Mouse (Mus musculus) embryonic fibroblast, embryonic 13.5 days (primary cell): Measurements from ENCODE around the gene Hps4. TPM values are rescaled to one million over a fixed set of nuclear protein-coding genes. Genes with fewer than 3 reads are reported as not detected.
A peak's percentile ranks its signal among the peaks of the same experiment; 100 is the strongest.

Experiments used
- H3K27ac ChIP-seq: 2 replicates; pipeline ENCODE4 v1.5.1; 2012; ENCODE audit warnings: low read length, control low read depth, inconsistent platforms; ENCODE audit not compliant: insufficient read depth
- H3K4me1 ChIP-seq: 2 replicates; pipeline ENCODE4 v1.6.1; 2011; ENCODE audit warnings: low read length; ENCODE audit not compliant: control insufficient read depth, insufficient read depth
- H3K4me3 ChIP-seq: 2 replicates; pipeline ENCODE4 v1.5.1; 2011; ENCODE audit warnings: mild to moderate bottlenecking, control low read depth, low read length; ENCODE audit not compliant: insufficient read depth
- CTCF ChIP-seq: IDR thresholded peaks from 2 replicates; pipeline ENCODE4 v1.5.1; 2011; ENCODE audit warnings: mild to moderate bottlenecking, control low read depth, low read length, moderate library complexity, borderline replicate concordance; ENCODE audit not compliant: insufficient read depth
- POLR2A ChIP-seq: IDR thresholded peaks from 2 replicates; pipeline ENCODE4 v1.6.1; 2011; ENCODE audit warnings: low read depth, mild to moderate bottlenecking, control low read depth, low read length, moderate library complexity
- polyA plus RNA-seq: library from polyadenylated mRNA; stranded (reverse); fragments of >200 nt; gene quantifications from 2 replicates; pipeline ENCODE4 v1.2.4, GENCODE M21; 2011; ENCODE audit warnings: low read depth; ENCODE audit not compliant: missing spikeins, insufficient read length

Gene Hps4
- polyA plus RNA-seq: 19.9 and 24.3 TPM in 2 replicates

DNA sequence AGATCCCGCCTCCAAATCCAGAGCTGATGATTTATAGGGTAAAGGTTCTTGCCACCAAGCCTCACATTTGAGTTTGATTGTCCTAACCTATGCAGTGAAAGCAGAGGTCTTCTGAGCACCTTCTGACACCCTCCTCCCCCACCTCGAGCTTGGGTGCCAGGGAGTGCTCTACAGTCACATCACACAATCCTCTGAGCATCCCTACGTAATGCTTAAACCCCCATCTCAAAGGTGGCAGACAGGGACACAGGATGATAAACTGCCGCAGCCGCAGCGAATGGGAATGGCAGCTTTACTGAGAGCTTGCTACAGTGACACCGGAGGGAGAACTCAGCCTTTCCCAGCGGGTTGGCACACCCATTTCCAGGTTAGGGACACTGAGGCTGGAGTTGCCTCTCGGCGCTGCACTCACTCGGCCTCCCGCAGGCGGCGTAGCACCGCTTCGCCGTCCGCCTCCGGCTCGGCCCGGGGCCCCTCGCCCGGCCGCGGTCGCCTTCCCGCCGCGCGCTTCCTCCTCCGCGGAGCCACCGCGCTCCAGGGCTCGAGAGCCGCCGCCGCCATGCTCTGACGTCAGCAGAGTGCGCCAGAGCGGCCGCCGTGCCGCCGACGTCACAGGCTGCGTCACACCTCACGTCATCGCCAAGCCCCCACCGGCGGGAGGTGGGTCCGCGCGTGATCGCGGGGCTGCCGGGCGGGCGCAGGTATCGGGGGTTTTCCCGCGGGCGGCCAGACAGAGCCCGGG, at the start of gene Hps4, which contains the start of gene Srrd:
Hps4 (plus strand) TSS at position 621 of the 742 bp plus-strand sequence.
Srrd (minus strand) TSS at position 578 of the 742 bp plus-strand sequence.
- Histone ChIP-seq H3K4me1 (no peaks in the 10 kb centered on the region), H3K4me3 (peak within 1 kb of the TSS; percentile 98), H3K27ac (no peak within 1 kb of the TSS)
- TF ChIP-seq POLR2A: peak; percentile 59
- TF ChIP-seq CTCF: no peak

DNA sequence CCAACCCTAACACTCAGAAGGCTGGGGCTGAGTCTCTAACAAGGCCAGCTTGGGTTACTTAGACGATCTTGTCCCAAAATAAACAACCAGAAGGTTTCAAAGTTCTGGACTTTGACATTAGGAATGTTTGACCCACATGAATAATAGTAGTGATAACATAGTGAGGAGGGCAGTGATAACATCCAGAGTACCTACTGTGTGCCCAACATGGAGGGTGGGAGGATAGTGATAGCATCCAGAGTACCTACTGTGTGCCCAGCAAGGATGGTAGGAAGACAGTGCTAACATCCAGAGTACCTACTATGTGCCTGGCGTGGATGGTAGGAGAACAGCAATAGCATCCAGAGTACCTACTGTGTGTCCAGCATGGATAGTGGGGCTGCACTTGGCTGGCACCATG, 49.1 kb upstream of the Hps4 start:
- Histone ChIP-seq H3K4me3 (no peak overlapping the region), H3K27ac (no peak overlapping the region), H3K4me1 (peaks cover 15% of the 10 kb centered on the region)
- TF ChIP-seq CTCF (no peak), POLR2A (no peak)

DNA sequence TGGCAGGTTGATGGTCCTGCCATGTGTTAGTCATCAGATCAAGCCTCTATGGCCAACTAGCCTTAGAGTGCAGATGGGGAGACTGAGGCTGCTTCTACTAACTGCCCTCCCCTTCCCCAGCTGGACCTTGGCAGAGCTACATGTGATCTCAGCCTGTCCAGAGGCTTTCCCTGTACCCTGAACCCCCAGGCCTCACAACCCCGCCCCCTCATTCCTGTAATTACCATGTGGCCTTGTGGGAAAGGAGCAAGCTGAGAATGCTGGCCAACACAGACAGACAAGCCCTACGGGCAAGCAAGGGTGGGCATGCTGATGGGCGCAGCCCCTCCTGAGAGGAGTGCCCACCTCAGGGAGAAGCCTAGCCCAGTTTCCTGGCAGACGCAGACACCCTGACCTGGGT, 48.2 kb upstream of the Hps4 start:
- Histone ChIP-seq H3K4me1 (peaks cover 15% of the 10 kb centered on the region), H3K27ac (no peak overlapping the region), H3K4me3 (no peak overlapping the region)
- TF ChIP-seq CTCF: no peak
- no peak for TF ChIP-seq POLR2A

DNA sequence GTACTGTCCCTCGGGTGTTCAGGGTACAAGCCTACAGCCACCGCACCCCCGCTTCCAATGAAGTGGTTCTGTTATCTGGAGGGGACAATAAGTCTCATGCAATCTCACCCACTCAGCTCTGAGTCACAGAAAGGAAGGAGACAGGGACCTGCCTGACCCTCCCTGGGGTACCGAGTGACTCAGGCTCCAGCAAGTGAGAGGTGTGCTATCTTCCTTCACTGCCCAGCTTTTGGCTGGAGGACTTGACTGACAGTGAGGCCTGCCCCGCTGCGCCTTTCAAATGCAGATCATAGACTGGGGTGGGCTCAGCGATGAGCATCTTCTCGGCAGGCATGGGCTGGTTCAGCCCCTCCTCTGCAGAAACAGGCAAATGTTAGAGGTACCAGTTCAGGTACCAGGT, 47.7 kb upstream of the Hps4 start:
- TF ChIP-seq POLR2A (no peak), CTCF (no peak)
- H3K27ac ChIP-seq: no peak overlapping the region
- no peak overlapping the region for H3K4me3 ChIP-seq
- H3K4me1 ChIP-seq: peaks cover 15% of the 10 kb centered on the region

DNA sequence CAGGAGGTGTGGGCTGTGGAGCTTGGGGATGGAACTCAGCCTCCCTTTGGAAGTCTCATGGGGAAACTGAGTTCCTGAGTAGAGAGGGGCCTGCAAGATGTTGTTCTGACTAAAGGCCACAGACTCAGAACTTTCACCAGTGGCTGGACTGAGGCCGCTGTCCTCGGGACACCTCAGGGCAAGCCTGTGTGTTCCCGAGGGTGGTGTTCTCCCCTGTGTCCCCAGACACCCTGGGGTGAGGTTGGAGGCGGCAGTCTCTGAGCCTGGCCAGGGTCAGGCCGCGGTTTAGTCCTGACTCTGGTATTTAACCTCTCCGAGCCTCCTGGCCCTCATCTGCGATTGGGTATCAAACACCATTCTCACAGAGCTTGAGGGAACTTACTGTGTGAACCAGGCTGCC, 47.3 kb upstream of the Hps4 start:
- TF ChIP-seq POLR2A: no peak
- TF ChIP-seq CTCF: no peak
- H3K4me3 ChIP-seq: no peak overlapping the region
- peaks cover 15% of the 10 kb centered on the region for H3K4me1 ChIP-seq
- H3K27ac ChIP-seq: no peak overlapping the region

DNA sequence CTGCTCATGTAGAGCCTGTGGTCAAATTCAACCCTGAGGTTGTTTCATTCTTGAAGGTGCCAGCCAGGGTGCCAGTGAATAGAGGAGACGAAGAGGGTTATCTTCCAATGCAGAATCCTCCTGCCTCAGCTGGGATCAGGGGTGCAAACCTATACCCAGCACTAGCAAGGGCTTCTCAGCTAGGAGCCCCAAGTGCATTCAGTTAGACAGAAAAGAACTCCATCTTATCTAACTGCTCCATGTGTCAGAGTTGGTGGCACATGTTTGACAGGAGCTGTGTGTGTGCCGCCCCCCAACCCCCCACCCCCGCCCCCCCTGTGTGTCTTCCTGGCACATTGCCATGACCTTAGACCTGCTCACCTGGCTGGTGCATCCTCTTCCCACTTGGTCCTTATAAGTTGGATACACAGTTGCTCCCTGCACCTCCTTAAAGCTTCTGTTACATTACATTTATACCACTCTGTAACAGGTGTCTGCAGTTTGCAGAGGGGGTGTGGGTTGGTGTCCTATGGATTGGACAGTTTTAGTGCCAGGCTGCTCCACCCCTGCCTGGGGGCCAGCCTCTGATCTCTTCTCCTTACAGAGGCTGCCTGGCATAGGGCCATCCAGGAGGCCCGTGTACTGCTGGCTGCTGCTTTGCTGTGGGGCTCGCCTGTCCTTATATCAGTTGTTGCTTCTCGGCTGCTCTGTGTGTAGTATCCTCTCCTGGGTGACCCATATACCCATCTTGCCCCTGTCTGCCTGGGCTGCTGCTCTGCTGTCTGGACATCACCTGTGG, 46.3 kb upstream of the Hps4 start:
- TF ChIP-seq POLR2A: no peak
- Histone ChIP-seq H3K4me1 (peaks cover 15% of the 10 kb centered on the region), H3K4me3 (no peak overlapping the region), H3K27ac (no peak overlapping the region)

DNA sequence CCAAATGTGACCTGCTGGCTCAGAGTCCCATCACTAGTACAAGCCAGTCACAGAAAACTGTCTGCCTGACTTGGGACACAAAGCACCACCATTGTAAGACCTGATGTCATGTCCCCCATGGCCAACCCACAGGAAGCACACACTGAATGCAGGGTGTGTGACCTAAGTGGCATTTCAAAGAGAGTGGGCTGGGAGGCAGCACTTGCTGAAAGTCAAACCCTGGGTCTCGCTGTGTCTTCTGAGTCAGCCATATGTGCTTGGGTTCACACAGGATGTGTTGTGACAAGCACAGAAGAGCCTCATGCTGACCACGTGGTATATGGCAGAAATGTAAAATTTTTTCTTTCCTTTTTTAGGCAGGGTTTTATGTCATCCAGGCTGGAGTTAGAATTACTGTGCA, 45.6 kb upstream of the Hps4 start:
- no peak overlapping the region for H3K27ac ChIP-seq
- H3K4me3 ChIP-seq: no peak overlapping the region
- peaks cover 15% of the 10 kb centered on the region for H3K4me1 ChIP-seq
- TF ChIP-seq CTCF: no peak
- TF ChIP-seq POLR2A: no peak

DNA sequence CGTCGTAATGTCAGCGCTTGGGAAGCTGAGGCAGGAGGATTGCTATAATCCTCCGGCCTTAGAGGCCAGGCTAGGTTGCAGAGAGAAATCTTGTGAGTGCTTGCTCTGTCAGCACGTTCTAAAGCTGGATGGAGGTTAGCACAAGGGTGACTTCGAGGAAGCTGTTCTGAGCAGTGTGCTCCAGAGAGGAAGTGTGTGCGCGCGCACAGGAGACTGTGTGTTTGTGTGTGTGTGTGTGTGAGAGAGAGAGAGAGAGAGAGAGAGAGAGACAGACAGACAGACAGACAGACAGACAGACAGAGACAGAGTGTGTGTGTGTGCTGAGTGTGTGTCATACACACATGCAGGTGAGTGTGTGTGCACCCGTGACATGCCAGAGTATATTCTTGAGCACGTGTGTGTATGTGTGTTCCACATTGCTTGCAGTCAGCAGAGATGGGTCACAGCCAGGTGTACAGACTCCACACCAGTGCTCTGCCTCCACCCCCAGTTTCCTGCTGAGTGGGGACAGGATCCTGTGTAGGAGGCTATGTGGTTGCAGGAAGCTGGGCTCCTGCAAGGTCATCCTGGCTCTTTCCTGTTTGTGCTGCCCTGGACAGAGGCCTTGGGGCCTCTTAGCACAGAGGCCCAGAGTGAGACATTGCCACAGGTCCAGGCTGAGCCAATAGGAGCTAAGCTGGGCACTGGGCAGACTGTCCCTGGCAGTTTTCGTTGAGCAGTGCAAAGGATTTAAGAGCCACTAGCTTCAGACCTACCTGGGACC, 44.5 kb upstream of the Hps4 start:
- H3K4me1 ChIP-seq: peaks cover 15% of the 10 kb centered on the region
- no peak for TF ChIP-seq POLR2A
- no peak for TF ChIP-seq CTCF
- H3K27ac ChIP-seq: no peak overlapping the region
- H3K4me3 ChIP-seq: no peak overlapping the region

DNA sequence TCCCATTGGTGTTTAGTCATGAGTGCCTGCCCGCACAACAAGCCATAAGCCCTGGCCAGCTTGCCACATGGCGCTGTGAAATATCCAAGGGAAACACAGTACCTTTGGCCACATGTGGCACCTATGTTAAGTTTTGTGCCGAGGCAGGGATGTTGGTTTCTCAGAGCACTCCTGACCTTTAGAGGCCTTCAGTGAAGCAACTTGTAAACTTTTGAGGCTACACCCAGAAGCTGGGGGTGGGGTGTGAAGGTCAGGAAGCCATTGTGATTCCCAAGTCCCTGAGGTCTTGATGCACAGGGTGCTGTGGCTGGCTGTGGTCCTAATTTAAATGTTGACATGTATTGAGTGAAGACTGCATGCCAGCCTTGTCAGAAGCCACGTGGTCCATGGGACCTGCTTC, 43.5 kb upstream of the Hps4 start:
- Histone ChIP-seq H3K4me1 (peaks cover 15% of the 10 kb centered on the region), H3K27ac (no peak overlapping the region), H3K4me3 (no peak overlapping the region)
- TF ChIP-seq CTCF (no peak), POLR2A (no peak)

DNA sequence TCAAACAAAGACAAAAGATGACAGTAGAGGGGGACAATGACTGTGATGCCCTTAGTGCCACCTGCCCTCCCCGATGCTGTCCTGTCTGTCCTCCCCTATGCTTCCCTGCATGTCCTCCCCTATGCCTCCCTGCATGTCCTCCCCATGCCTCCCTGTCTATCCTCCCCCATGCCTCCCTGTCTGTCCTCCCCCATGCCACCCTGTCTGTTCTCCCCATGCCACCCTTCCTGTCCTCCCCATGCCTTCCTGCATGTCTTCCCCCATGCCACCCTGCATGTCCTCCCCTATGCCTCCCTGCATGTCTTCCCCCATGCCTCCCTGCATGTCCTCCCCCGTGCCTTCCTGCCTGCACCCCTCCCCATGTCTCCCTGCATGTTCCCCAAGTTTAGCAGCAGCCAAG, 42.8 kb upstream of the Hps4 start:
- Histone ChIP-seq H3K4me3 (no peak overlapping the region), H3K27ac (no peak overlapping the region), H3K4me1 (peaks cover 12% of the 10 kb centered on the region)
- TF ChIP-seq CTCF (no peak), POLR2A (no peak)
